ENCODE assay signal across 22 mouse cellular contexts in genomic region chr5:102508162-102508561, GRCm38 (mm10). TPM values are rescaled to one million over a fixed set of nuclear protein-coding genes. Genes with fewer than 3 reads are reported as not detected.
DNase-seq lines count a peak whose midpoint lies in the region; ATAC-seq and TF ChIP-seq lines count a peak whose summit lies in the region.
"Had no signal": no experiment of that assay in that cellular context is flagged by ENCODE, and none has a peak within 500 bp of the region (broad histone marks: within the 10 kb centered on the region; RNA-seq: fewer than 3 reads in every experiment).

No protein-coding gene starts in this region.

- no peaks in the 10 kb centered on the region for H3K9me3 ChIP-seq in lung, embryonic 14.5 days (ENCODE audit: low read depth, low read length)
- no peaks in the 10 kb centered on the region for H3K9me3 ChIP-seq in CH12.LX (replicated peaks; ENCODE audit: low read length)
- no peaks in the 10 kb centered on the region for H3K9me3 ChIP-seq in midbrain, embryonic 10.5 days (replicated peaks)
- H3K9me3 ChIP-seq: embryonic facial prominence, embryonic 15.5 days; forebrain, embryonic 10.5 days; heart, embryonic 12.5 days; hindbrain, embryonic 10.5 days; hindbrain, embryonic 15.5 days had no signal

- peak; percentile 45 for DNase-seq in heart, adult 11 months
- no peak for DNase-seq in heart, adult 18-20 months
- DNase-seq in lung, embryonic 14.5 days, result no peak
- DNase-seq in lung, postnatal 36 days, result no peak
- DNase-seq in CH12.LX (ENCODE audit: extremely low read depth), result no peak
- no peak for DNase-seq in midbrain, embryonic 10.5 days (ENCODE audit: low spot score)
- no peak for DNase-seq in adrenal gland, postnatal 10 days
- DNase-seq: adrenal gland, adult 2 months; cerebellum, adult 18-20 months; cerebellum, adult 9-11 months; cerebellum, postnatal 36 days; embryo, embryonic 11 days; gastrocnemius, postnatal 10 days had no signal

- 70% methylated on average over 3 of the region's 3 CpGs for WGBS in lung, embryonic 14.5 days
- WGBS in midbrain, embryonic 10.5 days, result 75% methylated on average over 3 of the region's 3 CpGs

- 0 out of 2 replicates have a peak, but pooled peaks have one; percentile 3 for TF ChIP-seq CTCF in lung, embryonic 14.5 days (IDR thresholded peaks at IDR 0.05; ENCODE audit: low read depth)
- TF ChIP-seq CTCF in CH12.LX (conservative IDR thresholded peaks at IDR 0.05 in 1 of 2, IDR thresholded peaks at IDR 0.05 in 1 of 2; ENCODE audit: low read depth in 2 of 2, low read length in 2 of 2), result peak in 1 of 2 experiments; percentile 53; a peak in 2 of 4 replicates

- no peak overlapping the region for H3K27ac ChIP-seq in lung, embryonic 14.5 days (ENCODE audit: low read depth)
- no peak overlapping the region for H3K27ac ChIP-seq in CH12.LX (ENCODE audit: insufficient read depth, low read depth)
- no peak overlapping the region for H3K27ac ChIP-seq in midbrain, embryonic 10.5 days (replicated peaks)
- H3K27ac ChIP-seq: embryonic facial prominence, embryonic 15.5 days; forebrain, embryonic 10.5 days; hindbrain, embryonic 10.5 days; hindbrain, embryonic 15.5 days had no signal

- in situ Hi-C loops in CH12.LX (cut with MboI; ENCODE audit: low pct_ligation_motif_present, low pct_unique_long_range_greater_than_20kb, low sequenced_read_pairs), result no loop called here

- no peak for TF ChIP-seq EP300 in CH12.LX (IDR thresholded peaks at IDR 0.05; ENCODE audit: low read length)

- TF ChIP-seq POLR2A in CH12.LX (IDR thresholded peaks at IDR 0.05; ENCODE audit: low read depth, low read length), result no peak

- TF ChIP-seq RAD21 in CH12.LX (IDR thresholded peaks at IDR 0.05; ENCODE audit: low read depth, low read length), result peak; percentile 2

- H3K9ac ChIP-seq in lung, embryonic 14.5 days, result no peak overlapping the region
- H3K9ac ChIP-seq in CH12.LX (ENCODE audit: insufficient read depth, low read depth), result no peak overlapping the region
- H3K9ac ChIP-seq: embryonic facial prominence, embryonic 15.5 days; heart, embryonic 12.5 days; hindbrain, embryonic 15.5 days had no signal

- H3K27me3 ChIP-seq in lung, embryonic 14.5 days (ENCODE audit: insufficient read depth, low read length), result no peaks in the 10 kb centered on the region
- no peaks in the 10 kb centered on the region for H3K27me3 ChIP-seq in CH12.LX (replicated peaks)
- H3K27me3 ChIP-seq in midbrain, embryonic 10.5 days (ENCODE audit: low read depth, poor library complexity, severe bottlenecking), result no peaks in the 10 kb centered on the region
- H3K27me3 ChIP-seq: embryonic facial prominence, embryonic 15.5 days; heart, embryonic 12.5 days; hindbrain, embryonic 15.5 days had no signal

- H3K79me2 ChIP-seq in CH12.LX (replicated peaks; ENCODE audit: control insufficient read depth, extremely low read depth, insufficient read depth, poor library complexity, severe bottlenecking), result peaks cover 12% of the 10 kb centered on the region

- H3K4me3 ChIP-seq in lung, embryonic 14.5 days (ENCODE audit: low read depth, low read length), result no peak overlapping the region
- H3K4me3 ChIP-seq in CH12.LX (replicated peaks in 1 of 3; ENCODE audit: low read depth in 2 of 3, low read length in 2 of 3, poor library complexity in 1 of 3), result no peak overlapping the region
- no peak overlapping the region for H3K4me3 ChIP-seq in midbrain, embryonic 10.5 days
- H3K4me3 ChIP-seq: embryonic facial prominence, embryonic 15.5 days; erythroblast, embryonic 14.5 days; forebrain, embryonic 10.5 days; heart, embryonic 12.5 days; hindbrain, embryonic 10.5 days; hindbrain, embryonic 15.5 days had no signal

- no peak for ATAC-seq in lung, embryonic 14.5 days (ENCODE audit: insufficient read depth)
- ATAC-seq in common myeloid progenitor, adult 5-6 weeks (replicated peaks; ENCODE audit: low read depth, poor library complexity, severe bottlenecking), result 0 out of 2 replicates have a peak, but pooled peaks have one; percentile 25
- ATAC-seq: forebrain, embryonic 14.5 days; inflammation-experienced regulatory T-cells, adult 6 months had no signal

- no peak overlapping the region for H3K4me2 ChIP-seq in lung, embryonic 14.5 days
- no peak overlapping the region for H3K4me2 ChIP-seq in CH12.LX (ENCODE audit: insufficient read depth, low read depth, poor library complexity, severe bottlenecking)
- H3K4me2 ChIP-seq: embryonic facial prominence, embryonic 15.5 days; heart, embryonic 12.5 days; hindbrain, embryonic 15.5 days had no signal

- dilution Hi-C loops in CH12.LX (cut with MboI; ENCODE audit: extremely low pct_ligation_motif_present, extremely low pct_unique_long_range_greater_than_20kb, low sequenced_read_pairs), result no loop called here

- H3K4me1 ChIP-seq in lung, embryonic 14.5 days (ENCODE audit: insufficient read depth), result no peaks in the 10 kb centered on the region
- peaks cover 15 to 83% of the 10 kb centered on the region in 2 experiments for H3K4me1 ChIP-seq in CH12.LX (ENCODE audit: control insufficient read depth in 1 of 2, insufficient read depth in 2 of 2)
- H3K4me1 ChIP-seq in midbrain, embryonic 10.5 days, result no peaks in the 10 kb centered on the region
- H3K4me1 ChIP-seq: embryonic facial prominence, embryonic 15.5 days; forebrain, embryonic 10.5 days; heart, embryonic 12.5 days; hindbrain, embryonic 10.5 days; hindbrain, embryonic 15.5 days had no signal

- no peaks in the 10 kb centered on the region for H3K36me3 ChIP-seq in lung, embryonic 14.5 days (ENCODE audit: insufficient read depth)
- peaks cover 11 to 85% of the 10 kb centered on the region in 2 experiments for H3K36me3 ChIP-seq in CH12.LX (replicated peaks in 1 of 2; ENCODE audit: control insufficient read depth in 1 of 2, insufficient read depth in 1 of 2, low read length in 1 of 2)
- no peaks in the 10 kb centered on the region for H3K36me3 ChIP-seq in midbrain, embryonic 10.5 days
- H3K36me3 ChIP-seq: forebrain, embryonic 10.5 days; heart, embryonic 12.5 days; hindbrain, embryonic 10.5 days; hindbrain, embryonic 15.5 days had no signal

TF ChIP-seq in CH12.LX, 34 proteins besides CTCF, POLR2A, EP300 and RAD21:
- peak; percentile 17 for TF ChIP-seq SMC3 (IDR thresholded peaks at IDR 0.05; ENCODE audit: low read depth, low read length)
- TF ChIP-seq MAZ (IDR thresholded peaks at IDR 0.05; ENCODE audit: low read depth, low read length), result no peak

RNA-seq across cellular contexts. Expression of gene Arhgap24, which starts 27.0 kb away (rescaled TPM):
- 10 to 100 TPM; 19.4 to 19.8 TPM for total RNA-seq in heart, adult 18-20 months (2021)
- polyA plus RNA-seq in lung, embryonic 14.5 days (2014; fragmentation: Nextera tagmentation; extraction: Ambion mirVana), result 26.2 and 28.1 TPM in 2 replicates
- total RNA-seq in CH12.LX (2012; rRNA removed) (23.5 and 34.7 TPM in 2 replicates), CH12.LX (2014; rRNA removed) (45.8 and 47.9 TPM in 2 replicates)
- 51.6 and 53.7 TPM in 2 replicates for polyA plus RNA-seq in CH12.LX (2012; ENCODE audit: insufficient read length, low read depth)
- 0.91 and 1.1 TPM in 2 replicates for total RNA-seq in common myeloid progenitor, adult 5-6 weeks (2017)
- 3.5 and 3.9 TPM in 2 replicates for polyA plus RNA-seq in midbrain, embryonic 10.5 days (2016; fragmentation: Nextera tagmentation; extraction: Ambion mirVana)
- total RNA-seq in adrenal gland, postnatal 10 days (2021), result 10 to 100 TPM; 16.0 to 17.7 TPM
- polyA plus RNA-seq: erythroblast, embryonic 14.5 days had no signal
